Mouse (Mus musculus): ENCODE measurements at regions not wholly inside any gene's neighbourhood (a gene's known extent, or its start where the extent isn't known, plus 50 kb on each side); places are given as distances from the start of the nearest gene placed in this dataset.

DNA sequence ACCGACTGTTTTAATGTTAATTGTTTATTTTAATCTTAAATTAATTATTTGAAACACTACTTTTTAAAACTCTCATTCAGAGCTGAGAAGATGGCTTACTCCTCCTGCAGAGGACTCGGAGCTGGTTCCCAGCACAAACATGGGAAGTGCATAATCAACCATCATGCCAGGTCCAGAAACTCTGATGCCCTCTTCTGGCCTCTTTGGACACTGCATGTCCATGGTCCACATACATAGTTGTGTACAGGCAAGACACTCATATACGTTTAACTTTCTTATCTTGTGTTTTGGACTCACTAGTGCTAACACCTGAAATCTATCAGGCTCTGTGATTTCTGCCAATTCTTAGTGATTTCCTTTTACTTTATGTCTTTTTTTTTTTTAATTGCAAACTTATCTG is 57.8 kb downstream of the Cyp26a1 start:
- TF ChIP-seq CTCF (IDR thresholded peaks at IDR 0.05; ENCODE audit: low read depth, low read length) (0 out of 2 replicates have a peak, but pooled peaks have one; percentile 28), GATA1 (IDR thresholded peaks at IDR 0.05; ENCODE audit: borderline replicate concordance, low read length) (no peak), POLR2AphosphoS5 (IDR thresholded peaks at IDR 0.05; ENCODE audit: insufficient replicate concordance, low read depth, low read length) (no peak), TAL1 (conservative IDR thresholded peaks at IDR 0.05; ENCODE audit: low read depth, low read length) (no peak), GATA2 (IDR thresholded peaks at IDR 0.05; ENCODE audit: borderline replicate concordance, low read depth, low read length) (no peak)

All from G1E (cell line).